Mouse (Mus musculus) limb, embryonic 14.5 days (tissue): ENCODE data around the gene Aqp8. TPM values are rescaled to one million over a fixed set of nuclear protein-coding genes. Genes with fewer than 3 reads are reported as not detected.

Experiments
- ATAC-seq: fragments of 200-750 bp; cut with Nextera tagmentation; 2 replicates; pipeline ENCODE4 v1.8.0; 2017; ENCODE audit warnings: low read depth, moderate number of reproducible peaks, moderate TSS enrichment; ENCODE audit not compliant: low FRiP score
- DNase-seq: peaks from one replicate; pipeline ENCODE4 v3.0.0-alpha.2; 2015; ENCODE audit warnings: low spot score
- H3K27ac ChIP-seq: fragments of 300-500 bp; sonication (generic); replicated peaks from 2 replicates; pipeline ENCODE4 v1.5.1; 2014; ENCODE audit warnings: low read depth, mild to moderate bottlenecking, low read length, moderate library complexity, mixed read lengths
- H3K27me3 ChIP-seq: fragments of 300-500 bp; sonication (generic); 2 replicates; pipeline ENCODE4 v1.6.1; 2014; ENCODE audit warnings: low read length, mixed read lengths; ENCODE audit not compliant: control insufficient read depth, insufficient read depth
- H3K36me3 ChIP-seq: fragments of 300-500 bp; sonication (generic); 2 replicates; pipeline ENCODE4 v1.6.1; 2014; ENCODE audit warnings: mild to moderate bottlenecking, low read length, moderate library complexity, mixed read lengths; ENCODE audit not compliant: control insufficient read depth, insufficient read depth
- H3K4me1 ChIP-seq: fragments of 300-500 bp; sonication (generic); 2 replicates; pipeline ENCODE4 v1.6.1; 2014; ENCODE audit warnings: antibody characterized with exemption, low read length, mixed read lengths; ENCODE audit not compliant: control insufficient read depth, insufficient read depth
- H3K4me2 ChIP-seq: fragments of 300-500 bp; sonication (generic); replicated peaks from 2 replicates; pipeline ENCODE4 v1.6.1; 2014; ENCODE audit warnings: low read depth, mild to moderate bottlenecking, low read length, moderate library complexity; ENCODE audit not compliant: severe bottlenecking
- H3K4me3 ChIP-seq: fragments of 300-500 bp; sonication (generic); replicated peaks from 2 replicates; pipeline ENCODE4 v1.5.1; 2014; ENCODE audit warnings: low read length
- H3K9ac ChIP-seq: fragments of 300-500 bp; sonication (generic); 2 replicates; pipeline ENCODE4 v1.6.1; 2014; ENCODE audit warnings: mild to moderate bottlenecking, low read depth, low read length, moderate library complexity; ENCODE audit not compliant: severe bottlenecking
- H3K9me3 ChIP-seq: fragments of 300-500 bp; sonication (generic); 2 replicates; pipeline ENCODE4 v1.6.1; 2016; ENCODE audit warnings: low read length; ENCODE audit not compliant: control insufficient read depth
- POLR2A ChIP-seq: fragments of 200-500 bp; IDR thresholded peaks from 2 replicates; pipeline ENCODE4 v1.8.0; 2012; ENCODE audit warnings: inconsistent platforms, mild to moderate bottlenecking, moderate library complexity, borderline replicate concordance; ENCODE audit not compliant: insufficient read depth, insufficient read length; ENCODE audit errors: extremely low read depth
- WGBS: fragments of 180-500 bp; shearing (Covaris S2); extraction: QIAGEN DNeasy Blood & Tissue Kit; methylation state at CpG from one replicate; pipeline ENCODE4 v1.1.7; 2014; 5-methylcytosine and 5-hydroxymethylcytosine counted together
- polyA plus RNA-seq, 2 experiments: library from polyadenylated mRNA; depleted of rRNA in 1 of 2; stranded (reverse) in 1 of 2; unstranded in 1 of 2; fragments of >200 nt; fragmentation: Nextera tagmentation in 1 of 2; extraction: Ambion mirVana in 1 of 2; gene quantifications; 2 replicates each; pipeline versions ENCODE4 v1.2.1 to v1.2.3; 2012 to 2014

The Aqp8 gene
- polyA plus RNA-seq, 2 experiments = 0.15 TPM; not detected in 1

DNA sequence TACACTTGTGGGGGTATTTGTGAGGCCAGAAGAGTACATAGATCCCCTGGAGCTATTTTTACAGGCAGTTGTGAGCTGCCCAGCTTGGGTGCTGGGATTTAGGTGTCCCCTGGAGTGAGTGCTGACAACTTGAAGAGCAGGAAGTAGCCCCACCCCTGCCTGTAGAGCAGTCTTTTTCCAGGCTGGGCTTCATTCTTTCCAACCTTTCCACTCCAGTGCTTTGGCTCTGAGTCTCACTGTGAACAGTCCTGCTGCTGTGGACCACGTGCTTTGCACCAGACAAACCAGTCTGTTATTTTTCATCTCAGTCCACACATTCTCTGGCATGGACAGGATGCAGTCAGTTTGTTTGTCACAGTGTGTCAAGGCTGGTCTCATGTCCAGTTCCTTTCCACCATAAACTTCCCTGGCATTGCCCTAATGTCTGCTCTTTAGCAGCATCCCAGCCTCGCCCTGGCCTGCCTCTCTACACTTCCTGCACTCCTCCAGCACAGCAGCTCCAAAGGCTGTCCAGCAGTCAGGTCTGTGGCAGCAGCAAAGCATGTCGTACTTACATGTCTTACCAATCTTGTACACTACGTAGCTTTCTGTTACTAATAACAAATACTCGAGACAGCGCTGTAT lies 36.8 kb upstream of the Aqp8 start:
- H3K9me3 ChIP-seq = no peaks in the 10 kb centered on the region
- H3K36me3 ChIP-seq = peaks cover 38% of the 10 kb centered on the region
- 85% methylated on average over 6 of the region's 6 CpGs for WGBS
- no peak overlapping the region for H3K27ac ChIP-seq
- H3K27me3 ChIP-seq = no peaks in the 10 kb centered on the region
- no peak for TF ChIP-seq POLR2A
- no peak for ATAC-seq
- no peak overlapping the region for H3K9ac ChIP-seq
- no peak overlapping the region for H3K4me3 ChIP-seq
- DNase-seq = no peak
- H3K4me1 ChIP-seq = no peaks in the 10 kb centered on the region
- no peak overlapping the region for H3K4me2 ChIP-seq

DNA sequence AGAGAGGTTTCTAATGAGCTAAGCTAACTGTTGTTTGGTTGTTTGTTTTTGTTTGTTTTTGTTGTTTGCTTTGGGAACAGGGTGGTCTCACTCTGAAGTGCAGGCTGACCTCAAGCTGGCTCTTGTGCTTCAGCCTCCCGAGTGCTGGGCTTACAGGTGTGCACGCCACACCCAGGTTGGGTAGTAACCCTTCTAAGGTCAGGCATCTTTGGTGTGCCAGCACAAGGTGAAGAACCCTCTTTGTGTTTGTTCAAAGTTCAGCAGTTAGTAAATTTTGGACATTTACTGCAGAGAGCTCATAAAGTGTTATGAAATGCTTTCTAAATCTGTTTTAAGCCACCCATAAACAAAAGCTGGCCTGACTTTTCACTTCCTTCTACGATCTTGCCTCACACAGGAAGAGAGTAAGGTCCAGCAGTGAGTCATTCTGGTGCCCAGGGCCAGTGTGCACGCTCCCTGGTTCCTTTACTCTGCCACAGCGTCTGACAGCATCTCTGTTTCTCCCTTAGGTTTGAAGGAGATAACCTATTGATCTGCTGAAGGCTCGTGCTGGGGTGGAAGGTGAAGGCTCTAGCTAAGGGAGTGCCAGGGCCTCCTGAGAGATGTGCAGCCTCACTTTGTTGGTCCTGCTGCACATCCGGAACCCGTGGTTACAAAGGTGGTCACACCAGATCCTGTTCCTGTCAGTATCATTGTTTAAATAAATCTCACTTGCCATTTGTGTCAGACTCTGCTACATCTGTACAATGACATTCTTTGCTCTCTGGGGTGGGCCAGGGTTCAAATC lies 32.3 kb upstream of the Aqp8 start:
- WGBS = 84% methylated on average over 8 of the region's 8 CpGs
- no peak for DNase-seq
- H3K9me3 ChIP-seq = no peaks in the 10 kb centered on the region

DNA sequence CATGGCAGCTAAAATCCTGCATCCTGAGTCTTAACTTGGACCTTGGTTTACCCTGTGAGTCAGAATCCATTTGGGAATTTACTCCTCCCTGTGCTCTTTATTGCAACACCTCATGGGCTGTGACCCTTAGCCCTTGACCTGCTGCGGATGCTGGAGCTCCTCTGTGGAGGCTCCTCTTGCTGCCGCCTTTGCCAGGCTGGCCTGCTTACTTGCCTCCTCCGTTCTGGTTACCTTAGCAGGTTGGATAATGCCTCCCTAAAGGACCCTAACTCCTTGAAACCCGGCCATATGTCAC lies 31.7 kb upstream of the Aqp8 start:
- no peak overlapping the region for H3K9ac ChIP-seq
- no peak for TF ChIP-seq POLR2A
- H3K27ac ChIP-seq = no peak overlapping the region
- DNase-seq (no peak), ATAC-seq (no peak)
- no peaks in the 10 kb centered on the region for H3K4me1 ChIP-seq
- H3K27me3 ChIP-seq = no peaks in the 10 kb centered on the region
- no peaks in the 10 kb centered on the region for H3K9me3 ChIP-seq
- WGBS = 69% methylated on average over 4 of the region's 4 CpGs
- H3K36me3 ChIP-seq = peaks cover 15% of the 10 kb centered on the region; the same call in 1 of the 2 replicates
- no peak overlapping the region for H3K4me2 ChIP-seq
- H3K4me3 ChIP-seq = no peak overlapping the region

More for the DNA sequence above, 32.3 kb upstream of the Aqp8 start:
- Histone ChIP-seq H3K4me2 (no peak overlapping the region), H3K4me1 (no peaks in the 10 kb centered on the region), H3K36me3 (peaks cover 18% of the 10 kb centered on the region), H3K27ac (no peak overlapping the region), H3K27me3 (no peaks in the 10 kb centered on the region), H3K4me3 (no peak overlapping the region), H3K9ac (no peak overlapping the region)
- TF ChIP-seq POLR2A = no peak
- no peak for ATAC-seq

DNA sequence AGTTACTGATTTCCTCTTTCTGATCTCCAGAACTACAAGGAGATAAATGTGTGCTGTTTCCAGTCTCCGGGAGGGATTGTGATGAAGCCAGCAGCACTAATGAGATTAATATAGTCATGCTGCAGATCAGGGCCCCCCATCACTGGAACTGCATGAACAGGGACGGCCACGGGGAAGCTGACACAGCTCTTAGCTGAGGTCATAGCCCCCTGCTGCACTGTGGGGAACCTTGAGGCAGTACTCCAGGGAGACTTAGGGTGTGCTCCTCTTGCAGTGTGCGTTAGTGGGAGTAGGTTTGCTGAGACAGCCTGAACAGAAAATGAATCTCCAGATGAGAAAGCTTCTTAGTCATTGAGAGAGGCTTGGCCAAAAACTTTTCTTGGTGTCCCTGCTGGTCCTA lies 30.9 kb upstream of the Aqp8 start:
- DNase-seq (no peak), ATAC-seq (no peak)
- no peak overlapping the region for H3K4me3 ChIP-seq
- H3K36me3 ChIP-seq = peaks cover 15% of the 10 kb centered on the region; the same call in 1 of the 2 replicates
- WGBS = 70% methylated on average over 4 of the region's 4 CpGs
- no peak overlapping the region for H3K27ac ChIP-seq
- no peak overlapping the region for H3K9ac ChIP-seq
- H3K4me2 ChIP-seq = no peak overlapping the region
- no peaks in the 10 kb centered on the region for H3K27me3 ChIP-seq
- no peak for TF ChIP-seq POLR2A
- no peaks in the 10 kb centered on the region for H3K4me1 ChIP-seq
- no peaks in the 10 kb centered on the region for H3K9me3 ChIP-seq

DNA sequence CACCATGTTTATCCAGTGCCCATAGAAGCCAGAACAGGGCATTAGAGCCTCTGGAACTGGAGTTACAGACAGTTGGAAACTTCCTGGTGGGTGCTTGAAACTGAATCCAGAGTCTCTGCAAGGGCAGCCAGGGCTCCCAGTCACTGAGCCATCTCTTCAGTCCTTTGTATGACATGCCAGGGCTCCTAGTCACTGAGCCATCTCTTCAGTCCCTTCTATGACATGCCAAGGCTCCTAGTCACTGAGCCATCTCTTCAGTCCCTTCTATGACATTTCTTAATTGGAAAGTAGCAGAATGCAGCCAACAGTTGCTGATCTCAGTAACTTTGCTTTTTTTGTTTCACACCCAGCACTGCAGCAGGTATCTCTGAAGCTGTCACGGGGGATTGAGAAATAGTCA lies 20.0 kb upstream of the Aqp8 start:
- no peak for TF ChIP-seq POLR2A
- Histone ChIP-seq H3K4me1 (no peaks in the 10 kb centered on the region), H3K4me3 (no peak overlapping the region), H3K4me2 (no peak overlapping the region), H3K36me3 (no peaks in the 10 kb centered on the region), H3K27me3 (no peaks in the 10 kb centered on the region), H3K27ac (no peak overlapping the region), H3K9ac (no peak overlapping the region), H3K9me3 (no peaks in the 10 kb centered on the region; the same call in 1 of the 2 replicates)
- ATAC-seq (no peak), DNase-seq (no peak)
- WGBS = 62% methylated on average over 1 of the region's 1 CpGs
